Mouse (Mus musculus) stomach, embryonic 16.5 days (tissue): ENCODE results near the gene Msantd2. TPM values are rescaled to one million over a fixed set of nuclear protein-coding genes. Genes with fewer than 3 reads are reported as not detected.

Experiments used
- ATAC-seq: fragments of 200-750 bp; cut with Nextera tagmentation; 2 replicates; pipeline ENCODE4 v1.8.0; 2017; ENCODE audit warnings: moderate number of reproducible peaks, moderate TSS enrichment; ENCODE audit not compliant: insufficient read depth, low FRiP score
- H3K27ac ChIP-seq: fragments of 300-500 bp; sonication (generic); 2 replicates; pipeline ENCODE4 v1.5.1; 2014; ENCODE audit warnings: low read length
- H3K27me3 ChIP-seq: fragments of 300-500 bp; sonication (generic); 2 replicates; pipeline ENCODE4 v1.6.1; 2014; ENCODE audit warnings: low read length, control low read depth, mixed read lengths; ENCODE audit not compliant: control insufficient read depth, insufficient read depth
- H3K36me3 ChIP-seq: fragments of 300-500 bp; sonication (generic); 2 replicates; pipeline ENCODE4 v1.6.1; 2014; ENCODE audit warnings: low read length; ENCODE audit not compliant: control insufficient read depth, insufficient read depth
- H3K4me1 ChIP-seq: fragments of 300-500 bp; sonication (generic); 2 replicates; pipeline ENCODE4 v1.6.1; 2014; ENCODE audit warnings: low read length, control low read depth, mixed read lengths; ENCODE audit not compliant: control insufficient read depth, insufficient read depth
- H3K4me2 ChIP-seq: fragments of 300-500 bp; sonication (generic); 2 replicates; pipeline ENCODE4 v1.6.1; 2014; ENCODE audit warnings: low read depth, low read length, mixed read lengths
- H3K4me3 ChIP-seq: fragments of 300-500 bp; sonication (generic); replicated peaks from 2 replicates; pipeline ENCODE4 v1.5.1; 2014; ENCODE audit warnings: mild to moderate bottlenecking, low read length
- H3K9ac ChIP-seq: fragments of 300-500 bp; sonication (generic); 2 replicates; pipeline ENCODE4 v1.6.1; 2014; ENCODE audit warnings: low read length
- H3K9me3 ChIP-seq: fragments of 300-500 bp; sonication (generic); replicated peaks from 2 replicates; pipeline ENCODE4 v1.6.1; 2016; ENCODE audit warnings: low read length, control low read depth; ENCODE audit not compliant: control insufficient read depth
- WGBS: fragments of 180-500 bp; shearing (Covaris S2); extraction: QIAGEN DNeasy Blood & Tissue Kit; methylation state at CpG from one replicate; pipeline ENCODE4 v1.1.7; 2014; 5-methylcytosine and 5-hydroxymethylcytosine counted together
- polyA plus RNA-seq: library from polyadenylated mRNA; unstranded; fragments of >200 nt; fragmentation: Nextera tagmentation; extraction: Ambion mirVana; gene quantifications from 2 replicates; pipeline ENCODE4 v1.2.1, GENCODE M21; 2015

The Msantd2 gene
- polyA plus RNA-seq, 1 experiment from 2014 or later: 16.1 TPM

DNA sequence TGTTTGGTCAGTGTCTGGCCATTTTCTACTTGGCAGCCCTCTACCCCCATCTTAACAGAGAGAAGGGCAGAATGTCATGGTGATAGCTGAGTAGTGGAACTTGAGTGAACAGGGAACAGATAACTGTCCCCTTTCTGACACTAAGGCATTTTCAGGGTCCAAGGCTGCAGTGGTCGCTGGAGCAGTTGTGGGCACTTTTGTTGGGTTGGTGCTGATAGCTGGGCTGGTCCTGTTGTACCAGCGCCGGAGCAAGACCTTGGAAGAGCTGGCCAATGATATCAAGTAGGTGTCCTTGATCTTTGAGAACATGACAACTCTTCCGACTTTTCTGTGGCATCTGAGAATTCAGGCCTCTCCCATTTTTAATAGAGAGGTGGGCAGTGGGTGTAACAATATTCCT is 47.7 kb downstream of the Msantd2 start:
- H3K4me1 ChIP-seq: no peaks in the 10 kb centered on the region
- no peak for ATAC-seq
- 75% methylated on average over 4 of the region's 4 CpGs for WGBS

DNA sequence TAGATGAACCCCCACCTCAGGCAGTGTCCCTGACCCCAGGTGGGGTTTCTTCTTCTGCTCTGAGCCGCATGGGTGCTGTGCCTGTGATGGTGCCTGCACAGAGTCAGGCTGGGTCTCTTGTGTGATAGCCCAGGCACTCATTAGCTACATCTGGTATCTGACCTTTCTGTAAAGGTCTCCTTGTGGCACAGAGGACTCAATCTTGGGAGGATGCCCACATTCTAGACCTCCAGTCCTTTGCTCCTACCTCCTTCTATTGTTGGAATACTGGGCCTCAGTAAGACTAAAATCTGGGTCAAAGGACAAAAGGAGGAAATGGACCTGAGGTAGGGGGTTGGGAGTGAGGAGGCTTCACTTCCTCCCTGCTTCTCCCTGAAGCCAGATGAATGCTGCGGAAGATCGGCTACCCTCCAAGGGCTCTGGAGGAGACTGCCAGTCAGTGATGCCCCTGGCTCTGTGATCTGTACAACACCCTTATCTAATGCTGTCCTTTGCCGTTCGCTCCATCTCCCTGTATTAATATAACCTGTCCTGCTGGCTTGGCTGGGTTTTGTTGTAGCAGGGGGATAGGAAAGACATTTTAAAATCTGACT is 48.6 kb downstream of the Msantd2 start:
- 77% methylated on average over 5 of the region's 5 CpGs for WGBS
- Histone ChIP-seq H3K4me2 (no peak overlapping the region), H3K9ac (no peak overlapping the region; the same call in 1 of the 2 replicates), H3K9me3 (no peaks in the 10 kb centered on the region), H3K27ac (no peak overlapping the region), H3K36me3 (no peaks in the 10 kb centered on the region), H3K27me3 (no peaks in the 10 kb centered on the region), H3K4me1 (no peaks in the 10 kb centered on the region), H3K4me3 (no peak overlapping the region)
- ATAC-seq: no peak

More for the DNA sequence above, 47.7 kb downstream of the Msantd2 start:
- H3K27me3 ChIP-seq: no peaks in the 10 kb centered on the region
- no peak overlapping the region for H3K4me2 ChIP-seq
- H3K9me3 ChIP-seq: no peaks in the 10 kb centered on the region
- no peaks in the 10 kb centered on the region for H3K36me3 ChIP-seq
- H3K27ac ChIP-seq: no peak overlapping the region
- H3K4me3 ChIP-seq: no peak overlapping the region
- H3K9ac ChIP-seq: no peak overlapping the region

DNA sequence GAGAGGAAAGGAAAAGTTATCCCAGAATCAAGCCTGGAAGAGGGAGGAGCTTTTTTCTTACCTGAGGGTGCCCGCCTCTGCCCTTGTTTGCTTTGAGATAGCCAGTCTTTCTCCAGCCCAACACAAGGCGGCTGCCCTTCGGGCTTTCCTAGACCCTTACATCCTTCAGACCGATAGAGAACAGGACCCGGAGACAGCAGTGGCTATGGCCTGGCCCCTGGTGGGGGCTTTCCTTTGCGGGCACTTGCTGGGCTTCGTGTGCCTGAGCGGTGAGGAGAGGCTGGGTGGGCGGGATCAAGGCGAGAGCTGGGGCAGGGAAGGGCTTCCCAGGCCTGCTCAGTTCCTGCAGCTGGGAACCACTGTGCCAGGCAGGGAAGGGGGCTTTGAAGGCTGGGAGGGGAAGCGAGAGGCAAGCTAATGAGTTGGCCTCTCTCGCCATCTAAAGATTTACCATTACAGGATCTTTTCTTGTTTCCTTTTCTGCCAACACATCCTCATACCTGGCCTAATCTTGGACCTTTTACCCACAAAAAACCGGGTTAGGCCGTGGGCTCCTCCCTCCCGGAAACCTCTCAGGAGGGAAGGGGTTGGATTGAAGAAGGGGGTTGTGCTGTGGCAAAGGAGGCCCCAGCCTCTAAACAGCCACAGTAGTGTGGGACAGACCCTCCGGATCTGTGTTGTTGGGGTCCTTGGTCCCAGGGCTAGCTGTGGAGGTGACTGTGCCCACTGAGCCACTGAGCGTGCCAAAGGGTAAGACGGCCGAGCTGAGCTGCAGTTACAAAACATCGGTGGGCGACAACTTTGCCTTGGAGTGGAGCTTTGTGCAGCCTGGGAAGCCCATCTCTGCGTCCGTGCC is 50.3 kb downstream of the Msantd2 start, which contains the start of gene Vsig2:
Vsig2 (plus strand) TSS at position 86 of the 856 bp plus-strand sequence.
- WGBS: 56% methylated on average over 23 of the region's 23 CpGs
- peak; percentile 69; the same call in 1 of the 2 replicates for ATAC-seq
- Histone ChIP-seq H3K9ac (peak within 1 kb of the TSS; percentile 62), H3K27ac (peak within 1 kb of the TSS; percentile 76), H3K36me3 (no peaks in the 10 kb centered on the region), H3K27me3 (no peaks in the 10 kb centered on the region), H3K4me3 (peak within 1 kb of the TSS; percentile 38), H3K4me2 (peak within 1 kb of the TSS; percentile 45), H3K4me1 (no peaks in the 10 kb centered on the region), H3K9me3 (no peaks in the 10 kb centered on the region)

DNA sequence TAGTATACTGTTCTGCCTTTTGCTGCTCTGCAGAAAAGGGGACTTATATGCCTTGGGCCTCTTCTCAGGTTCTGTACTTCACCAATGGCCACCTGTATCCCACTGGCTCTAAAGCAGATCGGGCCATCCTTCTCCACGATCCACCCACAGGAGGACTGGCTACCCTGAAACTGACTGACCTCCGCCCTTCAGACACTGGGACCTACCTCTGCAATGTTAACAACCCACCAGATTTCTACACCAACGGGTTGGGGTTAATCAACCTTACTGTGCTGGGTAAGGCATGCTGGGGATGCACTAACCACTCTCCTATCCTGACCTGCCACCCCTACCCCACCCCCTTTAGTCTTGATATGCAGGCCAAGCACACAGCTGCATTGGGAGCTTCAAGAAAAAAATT is 51.1 kb downstream of the Msantd2 start:
- no peaks in the 10 kb centered on the region for H3K9me3 ChIP-seq
- 90% methylated on average over 4 of the region's 4 CpGs for WGBS
- peak overlapping the region; percentile 62 for H3K9ac ChIP-seq

DNA sequence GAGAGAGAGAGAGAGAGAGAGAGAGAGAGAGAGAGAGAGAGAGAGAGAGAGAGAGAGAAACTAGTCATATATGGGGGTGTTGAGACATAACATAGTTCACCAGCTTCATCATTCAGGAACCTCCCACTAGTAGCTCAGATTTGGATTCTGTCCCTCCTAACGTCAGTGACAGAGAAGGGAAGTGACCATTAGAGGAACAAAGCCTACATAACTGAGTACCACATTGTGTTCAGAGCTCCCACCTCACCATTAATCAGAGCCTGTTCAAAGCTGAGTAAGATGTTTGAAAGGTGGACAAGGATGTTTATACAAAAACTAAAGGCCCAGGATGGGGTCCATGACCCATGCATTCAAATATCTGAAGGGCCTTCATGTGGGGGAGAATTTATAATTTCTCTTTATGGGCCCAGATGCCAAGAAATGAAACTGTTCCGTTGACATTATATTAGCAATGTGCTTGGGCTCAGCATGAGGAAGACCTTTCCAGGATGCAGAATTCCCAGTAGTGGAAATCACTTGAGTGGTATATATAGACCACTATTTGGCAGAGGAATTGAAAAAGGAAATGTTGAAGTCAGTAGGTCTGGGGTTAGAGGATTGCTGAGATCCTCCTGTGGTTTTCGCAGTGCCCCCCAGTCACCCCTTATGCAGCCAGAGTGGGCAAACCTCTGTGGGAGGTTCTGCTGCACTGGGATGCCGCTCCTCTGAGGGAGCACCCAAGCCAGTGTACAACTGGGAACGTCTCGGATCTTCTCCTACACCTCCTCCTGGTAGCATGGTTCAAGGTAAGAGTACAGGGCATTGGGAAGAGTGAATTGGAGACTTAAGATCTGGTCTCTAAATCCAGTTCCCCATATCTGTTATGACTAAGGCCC is 51.8 kb downstream of the Msantd2 start:
- no peak overlapping the region for H3K9ac ChIP-seq
- H3K4me2 ChIP-seq: peak overlapping the region; percentile 45; the same call in 1 of the 2 replicates
- 70% methylated on average over 6 of the region's 6 CpGs for WGBS
- peak overlapping the region; percentile 15; the same call in 1 of the 2 replicates for H3K27ac ChIP-seq
- no peak for ATAC-seq
- H3K4me3 ChIP-seq: no peak overlapping the region
- H3K9me3 ChIP-seq: no peaks in the 10 kb centered on the region
- peaks cover 4% of the 10 kb centered on the region; the same call in 1 of the 2 replicates for H3K4me1 ChIP-seq
- peaks cover 8% of the 10 kb centered on the region for H3K27me3 ChIP-seq
- no peaks in the 10 kb centered on the region for H3K36me3 ChIP-seq

More for the DNA sequence above, 51.1 kb downstream of the Msantd2 start:
- Histone ChIP-seq H3K4me1 (peaks cover 3% of the 10 kb centered on the region; the same call in 1 of the 2 replicates), H3K27me3 (peaks cover under 1% of the 10 kb centered on the region; the same call in 1 of the 2 replicates), H3K27ac (peak overlapping the region; percentile 76; the same call in 1 of the 2 replicates), H3K4me2 (peak overlapping the region; percentile 45), H3K4me3 (peak overlapping the region; percentile 38), H3K36me3 (no peaks in the 10 kb centered on the region)
- no peak for ATAC-seq

DNA sequence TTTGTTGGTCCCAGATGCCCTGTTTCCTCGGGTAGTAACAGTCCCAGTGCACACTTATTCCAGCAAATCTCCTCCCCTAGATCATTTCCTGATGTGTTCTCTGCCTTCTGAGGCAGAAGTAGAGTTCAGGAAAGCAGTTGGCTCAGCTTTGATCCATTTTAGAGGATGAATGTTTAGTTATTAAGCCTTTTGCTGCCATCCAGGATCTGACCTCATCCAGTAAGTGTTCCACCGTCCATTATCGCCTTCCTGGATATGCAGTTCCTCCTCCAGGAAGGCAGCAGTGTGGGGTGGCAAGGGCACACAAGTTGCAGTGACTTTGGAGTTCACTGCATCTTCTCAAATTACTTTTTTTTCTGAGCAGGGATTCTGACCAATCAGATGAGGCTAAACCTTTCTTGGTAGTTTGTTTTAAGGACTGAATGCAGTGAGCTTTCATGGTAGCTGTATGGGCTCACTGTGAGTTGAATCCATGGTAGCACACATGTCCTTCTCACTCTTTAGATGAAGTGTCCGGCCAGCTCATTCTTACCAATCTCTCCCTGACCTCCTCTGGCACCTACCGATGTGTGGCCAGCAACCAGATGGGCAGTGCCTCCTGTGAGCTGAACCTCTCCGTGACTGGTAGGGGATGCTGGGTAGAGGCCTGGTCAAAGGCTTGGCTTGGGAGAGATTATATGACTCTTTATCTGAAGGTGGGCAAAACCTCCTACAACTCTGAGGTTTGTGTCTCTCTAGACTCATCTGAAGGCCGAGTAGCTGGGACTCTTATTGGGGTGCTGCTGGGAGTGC is 52.9 kb downstream of the Msantd2 start:
- ATAC-seq: no peak
- H3K4me1 ChIP-seq: peaks cover 4% of the 10 kb centered on the region; the same call in 1 of the 2 replicates
- no peak overlapping the region for H3K9ac ChIP-seq
- no peaks in the 10 kb centered on the region for H3K9me3 ChIP-seq
- H3K27me3 ChIP-seq: peaks cover 10% of the 10 kb centered on the region
- no peaks in the 10 kb centered on the region for H3K36me3 ChIP-seq
- H3K4me2 ChIP-seq: no peak overlapping the region
- H3K27ac ChIP-seq: peak overlapping the region; percentile 15; the same call in 1 of the 2 replicates
- H3K4me3 ChIP-seq: no peak overlapping the region
- 65% methylated on average over 7 of the region's 7 CpGs for WGBS

DNA sequence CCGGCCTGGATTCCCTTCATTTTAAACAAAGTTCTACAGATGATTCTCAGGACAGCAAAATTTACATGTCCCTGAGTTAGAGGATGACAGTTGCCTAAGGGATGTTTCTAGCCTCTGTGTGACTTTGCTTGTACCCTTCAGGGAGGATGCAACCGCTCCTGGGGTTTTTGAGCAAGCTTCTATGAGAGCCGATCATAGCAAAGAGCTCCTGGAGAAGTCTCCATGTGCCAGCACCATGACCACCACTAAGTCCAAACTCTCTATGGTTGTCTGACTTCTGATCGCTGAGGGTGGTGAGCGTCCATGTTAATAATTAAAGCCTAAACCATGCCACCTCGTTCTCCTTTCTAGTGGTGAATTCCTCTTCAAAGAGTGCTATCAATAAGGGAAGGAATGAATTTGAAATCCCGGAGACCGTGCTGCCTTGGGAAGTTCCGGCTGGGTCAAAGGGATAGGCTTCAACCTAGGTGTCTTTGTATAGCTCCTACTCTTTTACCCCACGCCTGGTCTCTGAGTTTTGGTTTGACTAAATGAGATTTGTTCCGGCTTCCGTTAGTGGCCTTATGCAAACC is 54.8 kb downstream of the Msantd2 start:
- no peak overlapping the region for H3K9ac ChIP-seq
- WGBS: 32% methylated on average over 12 of the region's 12 CpGs

More for the DNA sequence above, 54.8 kb downstream of the Msantd2 start:
- H3K9me3 ChIP-seq: no peaks in the 10 kb centered on the region
- ATAC-seq: no peak
- peaks cover 10% of the 10 kb centered on the region for H3K27me3 ChIP-seq
- 0 out of 2 replicates have a peak overlapping the region, but pooled peaks have one; percentile 1 for H3K27ac ChIP-seq
- peak overlapping the region; percentile 83 for H3K4me2 ChIP-seq
- H3K4me1 ChIP-seq: peaks cover 4% of the 10 kb centered on the region; the same call in 1 of the 2 replicates
- H3K36me3 ChIP-seq: no peaks in the 10 kb centered on the region
- peak overlapping the region; percentile 48 for H3K4me3 ChIP-seq
